Mouse (Mus musculus) heart, adult 2 months (tissue): ENCODE measurements around the gene Armc8.

Experiments used
- CTCF ChIP-seq: fragments of 200-600 bp; IDR thresholded peaks from 2 replicates; pipeline ENCODE4 v1.8.1; 2022; ENCODE audit warnings: antibody characterized with exemption, mild to moderate bottlenecking, moderate library complexity
- POLR2A ChIP-seq: fragments of 200-500 bp; IDR thresholded peaks from 2 replicates; pipeline ENCODE4 v1.6.1; 2011; ENCODE audit warnings: mild to moderate bottlenecking, low read depth, low read length, control low read depth; ENCODE audit not compliant: insufficient read depth

- TF ChIP-seq CTCF (no peak), POLR2A (no peak)
Measured at GRCm38 (mm10) chr9:99492634-99493200, 76.0 kb downstream of the Armc8 start.
